Mouse (Mus musculus) left cerebral cortex, adult 9 months (tissue): Measurements from ENCODE around the gene Olfr671.
"Not testable (repeated sequence)": the region's sequence is repeated elsewhere in the genome, so short reads cannot be mapped to it uniquely, and the experiment has no call there.

Experiments
- DNase-seq, 2 experiments: peaks; one replicate each; pipeline ENCODE4 v3.0.0; 2022; ENCODE audit warnings: low spot score in 2 of 2

The Olfr671 gene

DNA sequence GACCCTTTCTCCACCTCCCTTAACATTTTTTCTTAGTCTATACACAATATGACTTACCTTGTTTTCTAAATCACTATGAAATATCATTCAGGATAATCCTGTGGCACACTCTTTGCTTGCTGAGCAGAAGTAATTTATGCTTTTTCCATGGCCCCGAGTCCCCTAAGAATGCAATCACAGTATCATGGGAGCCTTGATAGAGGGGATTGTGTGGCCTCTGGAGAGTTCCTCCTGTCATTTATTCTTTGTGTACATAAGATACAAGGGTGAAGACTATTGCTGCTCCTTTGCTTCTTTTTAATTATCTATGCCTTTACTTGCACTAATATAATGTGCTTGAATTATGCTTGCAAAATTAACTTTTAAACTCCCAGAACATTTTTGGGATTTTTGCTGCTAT is at the start of gene Olfr671:
Gene Olfr671, minus strand, starts transcription at position 101 of the 400 bp plus-strand sequence.
- DNase-seq: no peak

DNA sequence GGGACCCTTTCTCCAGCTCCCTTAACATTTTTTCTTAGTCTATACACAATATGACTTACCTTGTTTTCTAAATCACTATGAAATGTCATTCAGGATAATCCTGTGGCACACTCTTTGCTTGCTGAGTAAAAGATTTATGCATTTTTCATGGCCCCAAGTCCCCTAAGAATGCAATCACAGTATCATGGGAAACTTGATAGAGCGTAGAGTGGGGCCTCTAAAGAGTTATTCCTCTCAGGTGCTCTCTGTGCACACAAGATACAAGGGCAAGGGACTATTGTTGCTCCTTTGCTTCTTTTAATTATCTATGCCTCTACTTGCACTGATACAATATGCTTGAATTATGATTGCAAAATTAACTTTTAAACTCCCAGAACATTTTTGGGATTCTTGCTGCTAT is 49.4 kb upstream of the Olfr671 start, which contains the start of gene Olfr675:
Gene Olfr675, minus strand, starts transcription at position 101 of the 400 bp plus-strand sequence.
- DNase-seq: no peak

DNA sequence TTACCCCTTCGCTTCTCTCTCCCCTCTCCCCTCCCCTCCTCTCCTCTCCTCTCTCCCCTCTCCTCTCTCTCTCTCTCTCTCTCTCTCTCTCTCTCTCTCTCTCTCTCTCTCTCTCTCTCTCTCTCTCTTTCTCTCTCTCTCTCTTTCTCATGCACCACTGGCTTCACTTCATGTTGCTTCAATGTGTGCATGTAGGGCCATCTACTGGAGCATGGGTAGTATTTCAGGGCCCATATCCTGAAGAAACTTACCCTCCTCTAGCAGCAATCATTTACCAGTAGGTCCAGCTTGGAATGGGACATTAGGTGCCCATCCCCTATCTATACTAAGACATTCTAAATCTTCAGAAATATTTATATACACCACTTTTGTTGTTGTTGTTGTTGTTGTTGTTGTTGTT is 43.6 kb upstream of the Olfr671 start:
- DNase-seq: no peak

DNA sequence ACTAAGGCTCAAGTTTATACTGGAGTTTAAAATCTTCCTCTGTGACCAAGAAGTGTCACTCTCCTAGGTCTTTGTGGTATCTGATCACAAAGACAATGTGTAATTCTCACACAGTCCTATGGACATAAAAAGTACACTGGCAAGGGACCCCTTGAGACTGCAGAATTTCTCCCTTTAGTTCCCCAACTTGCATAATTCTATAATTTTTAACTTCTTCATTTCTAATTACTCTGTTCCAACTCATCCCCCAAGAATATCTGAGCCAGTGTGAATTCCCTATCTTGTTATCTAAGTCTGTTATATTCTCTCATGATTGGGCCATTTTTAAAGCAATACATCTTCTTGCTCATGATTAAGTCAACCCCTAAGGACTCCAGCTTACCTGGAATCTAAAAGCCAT is 23.0 kb upstream of the Olfr671 start, which contains the start of gene Olfr672:
Gene Olfr672, minus strand, starts transcription at position 101 of the 400 bp plus-strand sequence.
- DNase-seq: no peak

DNA sequence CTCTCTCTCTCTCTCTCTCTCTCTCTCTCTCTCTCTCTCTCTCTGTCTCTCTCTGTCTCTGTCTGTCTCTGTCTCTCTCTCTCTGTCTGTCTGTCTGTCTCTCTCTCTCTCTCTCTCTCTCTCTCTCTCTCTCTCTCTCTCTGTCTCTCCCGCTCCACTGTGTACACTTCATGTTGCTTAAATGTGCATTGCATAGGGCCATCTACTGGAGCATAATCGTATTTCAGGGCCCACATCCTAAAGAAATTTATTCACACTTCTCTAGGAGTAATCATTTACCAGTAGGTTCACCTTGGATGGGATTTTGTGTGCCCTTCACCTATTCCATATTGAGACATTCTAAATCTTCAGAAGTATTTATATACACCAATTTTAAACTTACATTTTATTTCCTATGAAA is 6.4 kb downstream of the Olfr671 start:
- not testable (repeated sequence) for DNase-seq

DNA sequence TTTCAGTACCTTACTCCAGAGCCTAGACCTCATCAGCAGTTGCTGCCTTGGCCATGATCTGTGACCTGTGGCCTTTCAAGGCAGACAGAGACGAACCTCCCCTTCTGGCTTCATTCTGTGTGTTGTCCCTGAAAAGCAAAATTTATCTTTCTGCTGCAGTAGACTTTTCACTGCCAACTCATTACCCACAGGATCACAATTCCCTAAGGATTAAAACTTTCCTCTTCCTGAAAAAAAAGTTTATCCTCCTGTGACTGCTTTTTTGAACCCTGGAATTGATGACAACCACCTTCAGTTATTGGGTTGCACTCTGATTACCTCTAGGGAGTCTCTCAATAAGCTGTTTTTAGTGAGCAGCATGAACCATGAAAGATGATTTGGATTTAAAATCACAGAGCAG is 16.4 kb downstream of the Olfr671 start, which contains the start of gene Olfr670:
Gene Olfr670, minus strand, starts transcription at position 101 of the 400 bp plus-strand sequence.
- DNase-seq: no peak

GRCm38 (mm10) chr7:104950234-104950633 is 28.7 kb downstream of the Olfr671 start:
- DNase-seq: not testable (repeated sequence)

DNA sequence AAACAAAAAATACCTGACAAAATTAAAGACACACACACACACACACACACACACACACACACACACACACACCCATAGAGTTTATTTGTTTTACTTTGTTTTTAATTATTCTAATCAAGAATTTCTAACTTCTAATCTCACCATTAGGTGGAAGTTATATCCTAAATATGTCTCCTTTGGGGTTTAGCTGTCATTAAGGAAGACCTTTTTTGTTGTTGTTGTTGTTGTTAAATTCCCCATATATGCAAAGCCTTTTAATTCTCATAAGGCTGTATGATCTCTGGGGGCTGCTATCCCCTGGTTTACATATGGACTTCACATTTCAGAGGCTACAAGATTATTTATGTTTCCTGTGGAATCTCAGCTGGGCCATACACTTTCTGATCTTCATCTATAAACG is 45.0 kb downstream of the Olfr671 start, which contains the start of gene Olfr669:
Gene Olfr669, plus strand, starts transcription at position 301 of the 400 bp plus-strand sequence.
- no peak for DNase-seq

DNA sequence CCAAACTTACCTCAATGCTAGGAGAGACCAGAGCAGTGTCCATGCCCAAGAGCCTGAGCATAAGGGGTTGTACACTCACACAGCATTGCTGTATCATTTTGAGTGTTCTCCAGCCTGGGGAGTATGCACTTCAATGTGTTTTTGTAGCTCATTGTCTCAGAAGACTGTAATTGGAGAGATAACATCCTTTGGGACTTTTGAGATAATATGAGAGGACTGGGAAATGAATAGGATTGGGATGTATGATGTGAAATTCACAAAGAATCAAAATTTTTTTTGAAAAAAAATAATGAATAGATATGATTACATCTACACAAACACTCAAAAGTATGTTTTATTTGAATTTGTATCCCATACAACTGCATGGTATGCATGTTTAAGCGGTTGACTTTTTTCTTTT is 51.0 kb downstream of the Olfr671 start, which contains the start of gene Olfr668:
Gene Olfr668, minus strand, starts transcription at position 101 of the 400 bp plus-strand sequence.
- no peak for DNase-seq
